In the genomic region with DNA sequence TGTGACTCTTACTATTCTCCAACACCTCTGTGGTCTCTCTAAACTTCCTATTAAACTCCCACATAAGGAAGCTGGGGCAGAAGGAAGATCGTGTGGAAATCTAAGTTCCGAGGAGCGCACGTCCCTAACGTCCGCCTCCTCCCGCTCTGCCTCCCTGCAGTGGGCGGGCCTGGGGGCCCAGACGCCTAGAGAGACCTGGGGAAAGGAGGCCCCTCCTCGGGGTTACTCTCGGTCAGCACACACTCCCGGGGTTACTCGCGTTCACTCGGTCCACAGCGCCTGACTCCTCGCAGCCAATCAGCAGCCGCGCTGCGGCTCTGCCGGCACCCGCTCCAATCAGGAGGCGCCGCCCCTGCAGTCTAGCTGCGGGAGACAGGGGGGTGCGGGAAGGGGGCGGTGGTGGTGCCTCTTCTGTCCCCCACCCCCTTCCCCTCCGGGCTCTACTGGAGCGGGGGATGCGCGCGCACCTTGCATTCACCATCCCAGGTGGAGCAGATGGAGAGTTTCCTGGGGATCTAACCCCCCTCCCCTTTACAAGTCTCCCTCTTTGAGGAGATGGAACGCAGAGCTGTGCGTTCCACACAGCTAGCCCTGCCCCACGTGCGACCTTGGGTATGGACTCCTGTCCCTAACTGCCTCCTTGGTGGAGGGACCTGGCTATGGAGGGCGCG, we compare ENCODE assay signal across 8 mouse cellular contexts. TPM values are rescaled to one million over a fixed set of nuclear protein-coding genes. Genes with fewer than 3 reads are reported as not detected.
A peak's percentile ranks its signal among the peaks of the same experiment; 100 is the strongest.
DNase-seq lines count a peak whose midpoint lies in the region; ATAC-seq lines count a peak whose summit lies in the region.

No protein-coding gene starts in this region.

- peak overlapping the region; percentile 95 for H3K27ac ChIP-seq in intestine, embryonic 15.5 days

- DNase-seq in adrenal gland, adult 8-10 months = peak; percentile 91
- peak; percentile 95 for DNase-seq in embryo, embryonic 11.5 days (ENCODE audit: low read depth, low spot score)
- DNase-seq in gastrocnemius, postnatal 36 days = peak; percentile 73 to 76
- peak; percentile 92 to 96 for DNase-seq in left cerebral cortex, postnatal 25 days (ENCODE audit: low spot score in 2 of 2)
- peak; percentile 98 for DNase-seq in mesoderm, embryonic 11.5 days (ENCODE audit: low read depth, low spot score)
- peak; percentile 91 for DNase-seq in right cerebral cortex, postnatal 25 days
- peak; percentile 84 to 88 for DNase-seq in urinary bladder, postnatal 36 days (ENCODE audit: low spot score in 2 of 2)

- peak overlapping the region; percentile 45 for H3K9ac ChIP-seq in intestine, embryonic 15.5 days

- H3K4me2 ChIP-seq in intestine, embryonic 15.5 days (replicated peaks) = peak overlapping the region; percentile 76

- no peaks in the 10 kb centered on the region for H3K36me3 ChIP-seq in intestine, embryonic 15.5 days

- WGBS in intestine, embryonic 15.5 days = under 1% methylated on average over 38 of the region's 38 CpGs

- intact Hi-C loops in gastrocnemius, postnatal 36 days (cut with DNase I) = no loop called here
- intact Hi-C loops in left cerebral cortex, postnatal 25 days (cut with DNase I) = loop anchor here (1.0 kb wide), 2 partner anchors 9 to 48 kb away; partner anchors contain the start of gene Scd2

- ATAC-seq in intestine, embryonic 15.5 days = peak; percentile 99

- H3K9me3 ChIP-seq in intestine, embryonic 15.5 days = no peaks in the 10 kb centered on the region

- no peaks in the 10 kb centered on the region for H3K27me3 ChIP-seq in intestine, embryonic 15.5 days (replicated peaks)

- peak overlapping the region; percentile 42 for H3K4me3 ChIP-seq in intestine, embryonic 15.5 days (replicated peaks)

- H3K4me1 ChIP-seq in intestine, embryonic 15.5 days (replicated peaks) = peaks cover 48% of the 10 kb centered on the region

RNA-seq across cellular contexts. Expression of gene Scd2, which starts 9.3 kb away (rescaled TPM):
- total RNA-seq in adrenal gland, adult 8-10 months (2022) = 1,000 to 10,000 TPM in 3 of 4 experiments, 100 to 1,000 TPM in 1; 965 to 1,225 (median 1,109) TPM
- total RNA-seq in gastrocnemius, postnatal 36 days (2021) = 10 to 100 TPM in 1 of 2 experiments, 1 to 10 TPM in 1; 6.4 to 12.3 TPM
- polyA plus RNA-seq in intestine, embryonic 15.5 days (2015; fragmentation: Nextera tagmentation; extraction: Ambion mirVana) = 417 and 432 TPM in 2 replicates
- total RNA-seq in left cerebral cortex, postnatal 25 days (2021) = 100 to 1,000 TPM; 585 to 640 TPM

RNA-seq across cellular contexts. Expression of gene Scd4, which starts 48.7 kb away (rescaled TPM):
- 1 to 10 TPM; 4.5 to 7.6 (median 6.6) TPM for total RNA-seq in adrenal gland, adult 8-10 months (2022)
- under 1 TPM; 0.10 to 0.20 TPM for total RNA-seq in gastrocnemius, postnatal 36 days (2021)
- polyA plus RNA-seq in intestine, embryonic 15.5 days (2015; fragmentation: Nextera tagmentation; extraction: Ambion mirVana) = 0.10 and 0.19 TPM in 2 replicates
- total RNA-seq in left cerebral cortex, postnatal 25 days (2021) = 1 to 10 TPM; 2.2 to 2.3 TPM

Comparison
In these comparisons a context has a peak if more than half of its experiments do, and no peak if none do; other contexts are left out.
1. Peak in every context shown above with its lines: DNase-seq, ATAC-seq, H3K4me3 ChIP-seq and H3K27ac ChIP-seq.
2. RNA of gene Scd2, which starts 9.3 kb away (total RNA-seq): 965 to 1,225 TPM in adrenal gland, adult 8-10 months and 585 to 640 TPM in left cerebral cortex, postnatal 25 days; 6.4 to 12.3 TPM in gastrocnemius, postnatal 36 days; every median in the first group is over 10 times any median in the second.